Mouse (Mus musculus): ENCODE data around the gene Rgs6. TPM values are rescaled to one million over a fixed set of nuclear protein-coding genes. Genes with fewer than 3 reads are reported as not detected.

The Rgs6 gene
- total and polyA plus RNA-seq, 3 experiments: not detected

GRCm38 (mm10) chr12:82757367-82757766, 169.3 kb downstream of the Rgs6 start:
- DNase-seq (ENCODE audit: extremely low read depth): no peak
- H3K9me3 ChIP-seq (replicated peaks; ENCODE audit: low read length): no peaks in the 10 kb centered on the region
- TF ChIP-seq MAFK (IDR thresholded peaks at IDR 0.05; ENCODE audit: insufficient replicate concordance, low read length) (no peak), CHD1 (IDR thresholded peaks at IDR 0.05; ENCODE audit: low read depth, low read length) (no peak), ZC3H11A (IDR thresholded peaks at IDR 0.05; ENCODE audit: low read depth, low read length) (no peak), RCOR1 (conservative IDR thresholded peaks at IDR 0.05; ENCODE audit: low read depth, low read length) (no peak), USF1 (IDR thresholded peaks at IDR 0.05; ENCODE audit: low read depth, low read length) (no peak), MAZ (IDR thresholded peaks at IDR 0.05; ENCODE audit: low read depth, low read length) (no peak), CTCF (conservative IDR thresholded peaks at IDR 0.05 in 1 of 2, IDR thresholded peaks at IDR 0.05 in 1 of 2; ENCODE audit: low read depth in 2 of 2, low read length in 2 of 2) (no peak), ETS1 (conservative IDR thresholded peaks at IDR 0.05; ENCODE audit: low read depth, low read length) (no peak), HCFC1 (IDR thresholded peaks at IDR 0.05; ENCODE audit: low read depth, low read length) (no peak), MAX (IDR thresholded peaks at IDR 0.05; ENCODE audit: low read length) (no peak), KAT2A (IDR thresholded peaks at IDR 0.05; ENCODE audit: insufficient replicate concordance, low read length) (no peak), ZNF384 (IDR thresholded peaks at IDR 0.05; ENCODE audit: low read depth, low read length) (no peak), E2F4 (IDR thresholded peaks at IDR 0.05; ENCODE audit: insufficient replicate concordance, low read depth, low read length) (no peak), RAD21 (IDR thresholded peaks at IDR 0.05; ENCODE audit: low read depth, low read length) (no peak), BHLHE40 (IDR thresholded peaks at IDR 0.05; ENCODE audit: low read depth, low read length) (no peak), CHD2 (IDR thresholded peaks at IDR 0.05; ENCODE audit: low read length) (no peak)
- H3K36me3 ChIP-seq (replicated peaks in 1 of 2; ENCODE audit: control insufficient read depth in 1 of 2, insufficient read depth in 1 of 2, low read length in 1 of 2): no peaks in the 10 kb centered on the region
- dilution Hi-C loops (cut with MboI; ENCODE audit: extremely low pct_ligation_motif_present, extremely low pct_unique_long_range_greater_than_20kb, low sequenced_read_pairs) (no loop called here), in situ Hi-C loops (cut with MboI; ENCODE audit: low pct_ligation_motif_present, low pct_unique_long_range_greater_than_20kb, low sequenced_read_pairs) (no loop called here)
- H3K27me3 ChIP-seq (replicated peaks): no peaks in the 10 kb centered on the region
- H3K27ac ChIP-seq (ENCODE audit: insufficient read depth, low read depth): no peak overlapping the region
- H3K9ac ChIP-seq (ENCODE audit: insufficient read depth, low read depth): no peak overlapping the region
- H3K4me1 ChIP-seq (ENCODE audit: control insufficient read depth in 1 of 2, insufficient read depth in 2 of 2): peaks cover 0 to 5% of the 10 kb centered on the region in 2 experiments; a peak in 2 of 4 replicates
- H3K79me2 ChIP-seq (replicated peaks; ENCODE audit: control insufficient read depth, extremely low read depth, insufficient read depth, poor library complexity, severe bottlenecking): no peaks in the 10 kb centered on the region
- H3K4me2 ChIP-seq (ENCODE audit: insufficient read depth, low read depth, poor library complexity, severe bottlenecking): no peak overlapping the region
- H3K4me3 ChIP-seq (replicated peaks in 1 of 3; ENCODE audit: low read depth in 2 of 3, low read length in 2 of 3, poor library complexity in 1 of 3): no peak overlapping the region

GRCm38 (mm10) chr12:82762046-82762445, 174.0 kb downstream of the Rgs6 start:
- no peak overlapping the region for H3K9ac ChIP-seq (ENCODE audit: insufficient read depth, low read depth)
- dilution Hi-C loops (cut with MboI; ENCODE audit: extremely low pct_ligation_motif_present, extremely low pct_unique_long_range_greater_than_20kb, low sequenced_read_pairs) (no loop called here), in situ Hi-C loops (cut with MboI; ENCODE audit: low pct_ligation_motif_present, low pct_unique_long_range_greater_than_20kb, low sequenced_read_pairs) (no loop called here)
- no peaks in the 10 kb centered on the region for H3K4me1 ChIP-seq (ENCODE audit: control insufficient read depth in 1 of 2, insufficient read depth in 2 of 2)
- H3K9me3 ChIP-seq (replicated peaks; ENCODE audit: low read length): peaks cover 2% of the 10 kb centered on the region
- DNase-seq (ENCODE audit: extremely low read depth): no peak
- TF ChIP-seq NELFE (IDR thresholded peaks at IDR 0.05; ENCODE audit: low read depth, low read length): no peak
- no peak for TF ChIP-seq PAX5 (IDR thresholded peaks at IDR 0.05; ENCODE audit: low read length)
- TF ChIP-seq ZC3H11A (IDR thresholded peaks at IDR 0.05; ENCODE audit: low read depth, low read length): no peak
- TF ChIP-seq IRF4 (IDR thresholded peaks at IDR 0.05; ENCODE audit: low read depth, low read length): no peak
- no peak for TF ChIP-seq TCF12 (IDR thresholded peaks at IDR 0.05; ENCODE audit: low read depth, low read length)
- TF ChIP-seq EP300 (IDR thresholded peaks at IDR 0.05; ENCODE audit: low read length): no peak
- TF ChIP-seq NRF1 (IDR thresholded peaks at IDR 0.05; ENCODE audit: low read depth, low read length): no peak
- no peak for TF ChIP-seq USF1 (IDR thresholded peaks at IDR 0.05; ENCODE audit: low read depth, low read length)
- no peak overlapping the region for H3K4me2 ChIP-seq (ENCODE audit: insufficient read depth, low read depth, poor library complexity, severe bottlenecking)
- H3K27me3 ChIP-seq (replicated peaks): no peaks in the 10 kb centered on the region
- H3K79me2 ChIP-seq (replicated peaks; ENCODE audit: control insufficient read depth, extremely low read depth, insufficient read depth, poor library complexity, severe bottlenecking): no peaks in the 10 kb centered on the region
- H3K27ac ChIP-seq (ENCODE audit: insufficient read depth, low read depth): no peak overlapping the region
- H3K4me3 ChIP-seq (replicated peaks in 1 of 3; ENCODE audit: low read depth in 2 of 3, low read length in 2 of 3, poor library complexity in 1 of 3): no peak overlapping the region
- H3K36me3 ChIP-seq (replicated peaks in 1 of 2; ENCODE audit: control insufficient read depth in 1 of 2, insufficient read depth in 1 of 2, low read length in 1 of 2): no peaks in the 10 kb centered on the region
